Mouse (Mus musculus) mesoderm, embryonic 11.5 days (tissue): ENCODE measurements around the gene Apoa1.
A peak's percentile ranks its signal among the peaks of the same experiment; 100 is the strongest.

Experiments used
- DNase-seq: peaks from one replicate; pipeline ENCODE4 v3.0.0-alpha.2; 2012; ENCODE audit warnings: low read depth, low spot score

The Apoa1 gene

GRCm38 (mm10) chr9:46215338-46216322 is 12.8 kb upstream of the Apoa1 start:
- no peak for DNase-seq

- no peak for DNase-seq
Measured at GRCm38 (mm10) chr9:46216744-46217470, 11.5 kb upstream of the Apoa1 start.

- DNase-seq: no peak
Measured at GRCm38 (mm10) chr9:46218176-46218575, 10.2 kb upstream of the Apoa1 start.

- DNase-seq: no peak
Measured at GRCm38 (mm10) chr9:46223090-46223489, 5.3 kb upstream of the Apoa1 start.

GRCm38 (mm10) chr9:46224101-46224500 is 4.3 kb upstream of the Apoa1 start:
- no peak for DNase-seq

GRCm38 (mm10) chr9:46224945-46225660 is 3.3 kb upstream of the Apoa1 start:
- no peak for DNase-seq

GRCm38 (mm10) chr9:46227064-46227614 is 1.2 kb upstream of the Apoa1 start:
- DNase-seq: no peak

- peak; percentile 93 for DNase-seq
Measured at GRCm38 (mm10) chr9:46229573-46230449, 1.4 kb downstream of the Apoa1 start.

GRCm38 (mm10) chr9:46230450-46230975 is 2.1 kb downstream of the Apoa1 start:
- peak; percentile 28 for DNase-seq

- DNase-seq: no peak
Measured at GRCm38 (mm10) chr9:46235196-46235595, 6.8 kb downstream of the Apoa1 start.

GRCm38 (mm10) chr9:46235596-46235648 is 7.0 kb downstream of the Apoa1 start, which contains the start of gene Apoc3:
Gene Apoc3, minus strand, starts transcription at chr9:46235636.
- no peak for DNase-seq

GRCm38 (mm10) chr9:46235649-46236048 is 7.3 kb downstream of the Apoa1 start:
- DNase-seq: no peak

GRCm38 (mm10) chr9:46238850-46239249 is 10.5 kb downstream of the Apoa1 start:
- DNase-seq: no peak

- DNase-seq: no peak
Measured at GRCm38 (mm10) chr9:46240526-46241153, 12.3 kb downstream of the Apoa1 start, which contains the start of gene Apoa4. Gene Apoa4, plus strand, starts transcription at chr9:46240696.

- DNase-seq: no peak
Measured at GRCm38 (mm10) chr9:46241818-46242217, 13.4 kb downstream of the Apoa1 start.

GRCm38 (mm10) chr9:46243122-46243521 is 14.7 kb downstream of the Apoa1 start:
- no peak for DNase-seq

GRCm38 (mm10) chr9:46243584-46243983 is 15.2 kb downstream of the Apoa1 start:
- no peak for DNase-seq

- DNase-seq: peak; percentile 86
Measured at GRCm38 (mm10) chr9:46246752-46247324, 18.5 kb downstream of the Apoa1 start.

GRCm38 (mm10) chr9:46256177-46256576 is 27.8 kb downstream of the Apoa1 start:
- DNase-seq: no peak
